Mouse (Mus musculus) forebrain, embryonic 12.5 days (tissue): ENCODE results near the gene Ubtfl1. TPM values are rescaled to one million over a fixed set of nuclear protein-coding genes. Genes with fewer than 3 reads are reported as not detected.
"Not testable (repeated sequence)": the region's sequence is repeated elsewhere in the genome, so short reads cannot be mapped to it uniquely, and the experiment has no call there.

Experiments used
- ATAC-seq: fragments of 200-750 bp; cut with Nextera tagmentation; 2 replicates; pipeline ENCODE4 v1.8.0; 2017; ENCODE audit warnings: moderate TSS enrichment; ENCODE audit not compliant: low FRiP score
- H3K27ac ChIP-seq: fragments of 300-500 bp; sonication (generic); 2 replicates; pipeline ENCODE4 v1.5.1; 2016; ENCODE audit warnings: mild to moderate bottlenecking
- H3K27me3 ChIP-seq: fragments of 300-500 bp; sonication (generic); 2 replicates; pipeline ENCODE4 v1.6.1; 2016; ENCODE audit warnings: mild to moderate bottlenecking
- H3K36me3 ChIP-seq: fragments of 300-500 bp; sonication (generic); replicated peaks from 2 replicates; pipeline ENCODE4 v1.6.1; 2016; ENCODE audit warnings: mild to moderate bottlenecking
- H3K4me1 ChIP-seq: fragments of 300-500 bp; sonication (generic); 2 replicates; pipeline ENCODE4 v1.6.1; 2016
- H3K4me2 ChIP-seq: fragments of 300-500 bp; sonication (generic); 2 replicates; pipeline ENCODE4 v1.6.1; 2016; ENCODE audit warnings: mild to moderate bottlenecking, moderate library complexity
- H3K4me3 ChIP-seq: fragments of 300-500 bp; sonication (generic); replicated peaks from 2 replicates; pipeline ENCODE4 v1.5.1; 2016; ENCODE audit warnings: mild to moderate bottlenecking
- H3K9ac ChIP-seq: fragments of 300-500 bp; sonication (generic); 2 replicates; pipeline ENCODE4 v1.6.1; 2016; ENCODE audit warnings: mild to moderate bottlenecking
- H3K9me3 ChIP-seq: fragments of 300-500 bp; sonication (generic); 2 replicates; pipeline ENCODE4 v1.6.1; 2016
- WGBS: fragments of 180-500 bp; shearing (Covaris S2); methylation state at CpG from one replicate; pipeline ENCODE4 v1.1.7; 2016; 5-methylcytosine and 5-hydroxymethylcytosine counted together
- microRNA-seq: library from miRNA; unstranded; fragments of <30 nt; microRNA quantifications from one replicate; pipeline ENCODE4, GENCODE M21; 2017
- polyA plus RNA-seq: library from polyadenylated mRNA; unstranded; fragments of >200 nt; fragmentation: Nextera tagmentation; extraction: Ambion mirVana; gene quantifications from 2 replicates; pipeline ENCODE4 v1.2.1, GENCODE M21; 2016

The Ubtfl1 gene
- polyA plus RNA-seq: not detected in 2 replicates

DNA sequence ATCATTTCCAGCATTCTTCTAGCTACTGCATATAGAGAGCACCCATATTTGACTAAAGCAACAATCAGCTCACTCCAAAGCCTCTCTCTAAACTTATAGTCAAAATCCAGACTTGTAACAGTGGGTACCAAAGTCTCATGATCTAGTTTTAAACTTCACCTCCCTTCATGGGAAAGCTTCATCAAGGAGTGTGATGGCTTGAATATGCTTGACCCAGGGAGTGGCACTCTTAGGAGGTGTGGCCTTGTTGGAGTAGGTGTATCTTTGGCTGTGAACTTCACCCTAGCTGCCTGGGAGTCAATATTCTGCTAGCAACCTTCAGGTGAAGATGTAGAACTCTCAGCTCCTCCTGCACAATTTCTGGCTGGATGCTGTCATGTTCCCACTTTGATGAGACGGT lies at the start of gene Ubtfl1:
TSS of gene Ubtfl1 (plus strand) at position 301 of the 400 bp plus-strand sequence.
- ATAC-seq: no peak
- 67% methylated on average over 1 of the region's 1 CpGs for WGBS
- no peak within 1 kb of the TSS for H3K9ac ChIP-seq
- H3K9me3 ChIP-seq: no peaks in the 10 kb centered on the region
- no peaks in the 10 kb centered on the region for H3K36me3 ChIP-seq
- no peak within 1 kb of the TSS for H3K27ac ChIP-seq
- no peak within 1 kb of the TSS for H3K4me2 ChIP-seq
- no peak within 1 kb of the TSS for H3K4me3 ChIP-seq
- H3K27me3 ChIP-seq: no peaks in the 10 kb centered on the region
- no peaks in the 10 kb centered on the region for H3K4me1 ChIP-seq

DNA sequence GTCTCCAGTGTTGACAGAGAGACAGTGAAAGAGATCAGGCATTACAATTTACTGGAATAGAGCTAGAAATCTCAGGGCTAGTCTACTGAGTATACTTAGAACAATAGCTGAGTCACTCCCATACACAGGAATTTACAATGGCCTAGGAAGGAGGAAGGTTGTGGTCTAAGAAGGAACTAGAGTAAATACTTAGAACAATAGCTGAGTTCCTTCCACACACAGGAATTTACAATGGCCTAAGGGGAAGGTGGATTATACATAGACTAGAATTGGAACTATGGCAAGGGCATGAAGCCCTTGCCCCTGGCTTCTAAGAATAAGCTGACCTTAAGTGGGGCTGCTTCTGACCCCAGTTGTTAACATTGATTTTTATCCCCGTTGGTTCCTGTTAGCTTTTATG lies 31.2 kb upstream of the Ubtfl1 start:
- 95% methylated on average over 1 of the region's 1 CpGs for WGBS
- ATAC-seq, H3K4me2 ChIP-seq, H3K9me3 ChIP-seq, H3K36me3 ChIP-seq, H3K9ac ChIP-seq, H3K27ac ChIP-seq, H3K27me3 ChIP-seq, H3K4me3 ChIP-seq, H3K4me1 ChIP-seq: not testable (repeated sequence)

DNA sequence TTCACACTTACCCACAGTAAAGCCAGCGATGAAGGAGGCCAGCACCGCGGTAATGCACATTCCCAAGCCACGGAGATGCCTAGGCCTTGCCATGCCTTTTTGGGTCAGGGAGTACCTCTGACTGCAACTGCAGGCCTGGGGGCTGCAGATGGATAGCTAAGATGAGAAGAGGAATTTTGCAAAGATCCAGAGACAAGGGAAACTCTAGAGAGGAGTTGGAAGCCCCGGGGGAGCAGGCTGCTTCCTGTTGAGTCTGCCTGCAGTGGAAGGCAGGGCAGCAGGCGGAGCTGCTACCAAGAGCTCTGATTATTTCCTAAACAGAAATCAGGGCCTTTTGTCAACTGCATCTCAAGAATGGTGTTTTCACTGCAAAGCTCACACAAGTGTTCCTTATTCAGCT lies 18.4 kb upstream of the Ubtfl1 start:
- H3K36me3 ChIP-seq: no peaks in the 10 kb centered on the region
- no peak for ATAC-seq
- H3K27ac ChIP-seq: no peak overlapping the region
- no peaks in the 10 kb centered on the region for H3K27me3 ChIP-seq
- no peak overlapping the region for H3K9ac ChIP-seq
- WGBS: 43% methylated on average over 6 of the region's 6 CpGs
- H3K9me3 ChIP-seq: no peaks in the 10 kb centered on the region
- H3K4me2 ChIP-seq: no peak overlapping the region
- no peak overlapping the region for H3K4me3 ChIP-seq
- no peaks in the 10 kb centered on the region for H3K4me1 ChIP-seq

GRCm38 (mm10) chr9:18399629-18400028 lies 4.6 kb upstream of the Ubtfl1 start:
- H3K4me3 ChIP-seq: no peak overlapping the region
- H3K9me3 ChIP-seq: no peaks in the 10 kb centered on the region
- no peak for ATAC-seq
- H3K4me1 ChIP-seq: no peaks in the 10 kb centered on the region
- no peak overlapping the region for H3K9ac ChIP-seq
- 80% methylated on average over 1 of the region's 1 CpGs for WGBS
- no peak overlapping the region for H3K4me2 ChIP-seq
- H3K36me3 ChIP-seq: no peaks in the 10 kb centered on the region
- H3K27ac ChIP-seq: no peak overlapping the region
- H3K27me3 ChIP-seq: no peaks in the 10 kb centered on the region

DNA sequence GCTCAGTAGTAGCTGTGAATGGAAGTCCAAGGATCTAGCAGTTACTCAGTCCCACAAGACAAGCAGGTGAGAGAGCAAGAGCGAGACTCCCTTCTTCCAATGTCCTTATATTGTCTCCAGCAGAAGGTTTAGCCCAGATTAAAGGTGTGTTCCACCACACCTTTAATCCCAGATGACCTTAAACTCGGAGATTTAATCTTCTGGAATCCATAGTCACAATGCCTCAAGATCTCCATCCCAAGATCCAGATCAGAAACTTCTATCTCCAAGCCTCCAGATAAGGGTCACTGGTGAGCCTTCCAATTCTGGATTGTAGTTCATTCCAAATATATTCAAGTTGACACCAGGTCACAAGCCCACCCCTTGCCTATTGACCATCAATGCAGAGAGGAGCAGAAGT lies 1.3 kb upstream of the Ubtfl1 start, which contains the start of gene Naalad2:
TSS of gene Naalad2 (minus strand) at position 101 of the 400 bp plus-strand sequence.
- H3K4me1 ChIP-seq, ATAC-seq, H3K4me3 ChIP-seq, H3K9me3 ChIP-seq, H3K9ac ChIP-seq, H3K27me3 ChIP-seq, H3K4me2 ChIP-seq, H3K27ac ChIP-seq, H3K36me3 ChIP-seq: not testable (repeated sequence)
- 75% methylated on average over 2 of the region's 2 CpGs for WGBS

GRCm38 (mm10) chr9:18412371-18412770 lies 8.2 kb downstream of the Ubtfl1 start:
- not testable (repeated sequence) for H3K36me3 ChIP-seq, ATAC-seq
- whole genome bisulfite sequencing: 90% methylated on average over 4 of the region's 4 CpGs

GRCm38 (mm10) chr9:18430354-18430753 lies 26.1 kb downstream of the Ubtfl1 start, which contains the start of gene Mbd3l2:
Gene Mbd3l2, plus strand, starts transcription at chr9:18430654.
- no peaks in the 10 kb centered on the region for H3K27me3 ChIP-seq
- no peaks in the 10 kb centered on the region for H3K9me3 ChIP-seq
- H3K4me3 ChIP-seq: no peak within 1 kb of the TSS
- no peak within 1 kb of the TSS for H3K9ac ChIP-seq
- no peak for ATAC-seq
- H3K4me2 ChIP-seq: no peak within 1 kb of the TSS
- H3K4me1 ChIP-seq: no peaks in the 10 kb centered on the region
- no peaks in the 10 kb centered on the region for H3K36me3 ChIP-seq
- no peak within 1 kb of the TSS for H3K27ac ChIP-seq

More at GRCm38 (mm10) chr9:18412371-18412770, 8.2 kb downstream of the Ubtfl1 start:
- not testable (repeated sequence) for H3K9ac ChIP-seq, H3K27me3 ChIP-seq, H3K4me1 ChIP-seq, H3K4me3 ChIP-seq, H3K27ac ChIP-seq, H3K9me3 ChIP-seq, H3K4me2 ChIP-seq

DNA sequence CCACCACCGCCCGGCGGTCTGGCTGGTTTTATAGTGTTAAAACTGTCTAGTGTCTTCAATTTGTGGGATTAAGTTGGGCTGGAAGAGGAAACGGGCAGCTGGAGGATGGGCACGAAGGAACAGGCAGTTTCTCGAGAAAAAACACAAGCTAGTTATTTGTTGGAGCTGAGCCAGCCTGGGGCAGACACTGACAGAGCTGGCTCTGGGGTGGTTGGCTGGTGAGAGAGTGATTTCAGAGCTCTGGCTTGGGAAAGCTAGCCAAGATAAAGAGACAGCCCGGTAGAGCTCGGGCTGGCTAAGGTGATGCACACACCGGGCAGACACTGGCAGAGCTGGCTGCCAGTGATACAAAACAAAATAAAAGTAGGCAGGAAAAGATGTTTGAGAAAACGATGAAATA lies 27.5 kb downstream of the Ubtfl1 start:
- ATAC-seq: no peak
- H3K27me3 ChIP-seq: no peaks in the 10 kb centered on the region
- no peaks in the 10 kb centered on the region for H3K9me3 ChIP-seq
- no peak overlapping the region for H3K27ac ChIP-seq
- H3K4me1 ChIP-seq: no peaks in the 10 kb centered on the region
- H3K36me3 ChIP-seq: no peaks in the 10 kb centered on the region
- WGBS: 79% methylated on average over 10 of the region's 10 CpGs
- H3K4me2 ChIP-seq: no peak overlapping the region
- H3K4me3 ChIP-seq: no peak overlapping the region
- no peak overlapping the region for H3K9ac ChIP-seq

DNA sequence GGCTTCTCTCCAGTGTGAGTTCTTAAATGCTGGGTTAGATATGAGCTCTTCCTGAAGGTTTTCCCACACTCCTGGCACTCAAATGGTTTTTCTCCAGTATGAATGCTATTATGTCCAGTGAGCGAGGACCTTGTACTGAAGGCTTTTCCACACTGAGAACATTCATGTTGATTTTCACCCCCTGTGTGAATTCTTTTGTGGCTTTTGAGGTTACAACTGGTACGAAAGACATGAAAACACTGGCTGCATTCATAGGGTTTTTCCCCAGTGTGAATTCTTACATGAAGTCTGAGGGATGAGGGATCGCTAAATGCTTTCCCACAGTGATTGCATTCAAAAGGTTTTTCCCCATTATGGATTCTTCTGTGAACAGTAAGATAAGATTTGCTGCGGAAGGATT lies 52.3 kb downstream of the Ubtfl1 start:
- Histone ChIP-seq H3K4me3 (no peak overlapping the region), H3K9ac (no peak overlapping the region), H3K4me1 (no peaks in the 10 kb centered on the region), H3K4me2 (no peak overlapping the region), H3K9me3 (peaks cover 5% of the 10 kb centered on the region; the same call in 1 of the 2 replicates), H3K27me3 (no peaks in the 10 kb centered on the region), H3K36me3 (peaks cover 49% of the 10 kb centered on the region), H3K27ac (no peak overlapping the region)
- ATAC-seq: no peak
- WGBS: 78% methylated on average over 4 of the region's 4 CpGs

Small RNA genes within 50 kb of the gene (microRNA-seq; reads per million reads assigned to microRNA genes)
- gene Gm22854: not detected

Other genes starting within 250 kb of the Ubtfl1 start
- 123 and 128 TPM in 2 replicates for gene Chordc1, start 112.3 kb upstream of the Ubtfl1 start, polyA plus RNA-seq
- 1.1 and 1.7 TPM in 2 replicates for gene Naalad2, start 1.4 kb upstream of the Ubtfl1 start, polyA plus RNA-seq
- gene Mbd3l2, start 26.2 kb downstream of the Ubtfl1 start, polyA plus RNA-seq: 0.14 TPM in 1 of 2 replicates, not detected in the other
- gene Zfp558, start 73.8 kb downstream of the Ubtfl1 start, polyA plus RNA-seq: 23.3 and 25.8 TPM in 2 replicates
- not detected in 2 replicates for gene Mbd3l1, start 73.9 kb downstream of the Ubtfl1 start, polyA plus RNA-seq